In the genomic region with DNA sequence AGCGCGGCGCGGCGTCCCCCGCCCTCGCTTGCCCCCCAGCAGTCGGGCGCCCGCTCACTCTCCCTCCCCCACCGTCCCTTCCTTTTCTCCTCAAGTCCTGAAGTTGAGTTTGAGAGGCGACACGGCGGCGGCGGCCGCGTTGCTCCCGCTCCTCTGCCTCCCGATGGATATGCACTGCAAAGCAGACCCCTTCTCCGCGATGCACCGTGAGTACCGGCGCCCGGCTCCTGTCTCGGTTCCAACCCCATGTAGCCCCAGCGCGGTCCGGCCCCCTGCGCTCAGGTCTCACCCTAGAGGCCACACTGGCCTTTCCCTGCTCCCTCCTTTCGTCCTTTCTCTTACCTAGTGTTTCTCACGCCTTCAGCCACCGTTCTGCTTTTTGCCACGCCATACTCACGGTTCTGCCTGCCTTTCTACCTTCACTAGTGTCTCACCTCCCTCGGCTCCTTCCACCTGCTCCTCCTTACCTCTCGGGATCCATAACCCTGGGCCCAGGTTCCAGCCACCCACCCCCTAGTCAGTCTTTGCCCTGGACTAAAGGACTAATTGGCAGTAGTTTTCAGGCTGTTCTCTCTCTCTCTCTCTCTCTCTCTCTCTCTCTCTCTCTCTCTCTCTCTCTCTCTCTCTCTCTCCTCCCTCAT, we compare ENCODE assay signal across 10 mouse cellular contexts. TPM values are rescaled to one million over a fixed set of nuclear protein-coding genes. Genes with fewer than 3 reads are reported as not detected.
DNase-seq lines count a peak whose midpoint lies in the region; ATAC-seq and TF ChIP-seq lines count a peak whose summit lies in the region.
"Had no signal": no experiment of that assay in that cellular context is flagged by ENCODE, and none has a peak within 500 bp of the region (broad histone marks: within the 10 kb centered on the region; RNA-seq: fewer than 3 reads in every experiment).

No protein-coding gene starts in this region.

- no peak for TF ChIP-seq POLR2A in ES-Bruce4 (IDR thresholded peaks at IDR 0.05; ENCODE audit: insufficient read depth, low read length)

- no peaks in the 10 kb centered on the region for H3K9me3 ChIP-seq in ES-Bruce4 (replicated peaks; ENCODE audit: control insufficient read depth, insufficient read depth, low read length, poor library complexity, severe bottlenecking)
- H3K9me3 ChIP-seq in hindbrain, embryonic 14.5 days (ENCODE audit: control insufficient read depth, low read length): no peaks in the 10 kb centered on the region
- H3K9me3 ChIP-seq in liver, embryonic 15.5 days (replicated peaks): no peaks in the 10 kb centered on the region

- H3K4me2 ChIP-seq in hindbrain, embryonic 14.5 days (replicated peaks): peak overlapping the region; percentile 55
- H3K4me2 ChIP-seq in liver, embryonic 15.5 days: peak overlapping the region; percentile 52

- TF ChIP-seq EP300 in ES-Bruce4 (IDR thresholded peaks at IDR 0.05; ENCODE audit: insufficient read depth, low read depth, low read length): no peak

- ATAC-seq in hindbrain, embryonic 14.5 days (ENCODE audit: low FRiP score): no peak
- ATAC-seq in liver, embryonic 15.5 days (ENCODE audit: insufficient read depth): no peak
- no peak for ATAC-seq in cerebellum, adult (ENCODE audit: insufficient number of reproducible peaks, low FRiP score, low TSS enrichment)

- H3K4me1 ChIP-seq in ES-Bruce4 (ENCODE audit: control insufficient read depth, insufficient read depth, low read length): no peaks in the 10 kb centered on the region
- no peaks in the 10 kb centered on the region; the same call in 1 of the 2 replicates for H3K4me1 ChIP-seq in brown adipose tissue, adult 24 weeks (ENCODE audit: control insufficient read depth, insufficient read depth, insufficient read length, low read length)
- peaks cover 13% of the 10 kb centered on the region; the same call in 1 of the 2 replicates for H3K4me1 ChIP-seq in hindbrain, embryonic 14.5 days (replicated peaks; ENCODE audit: control insufficient read depth, insufficient read depth, low read length)
- H3K4me1 ChIP-seq in liver, embryonic 15.5 days (replicated peaks): peaks cover 11% of the 10 kb centered on the region; the same call in 1 of the 2 replicates

- no peak overlapping the region for H3K27ac ChIP-seq in ES-Bruce4 (ENCODE audit: insufficient read depth, low read length)
- H3K27ac ChIP-seq in brown adipose tissue, adult 24 weeks (replicated peaks; ENCODE audit: low read depth, low read length): no peak overlapping the region
- peak overlapping the region; percentile 89 for H3K27ac ChIP-seq in hindbrain, embryonic 14.5 days
- H3K27ac ChIP-seq in liver, embryonic 15.5 days (replicated peaks): no peak overlapping the region

- WGBS in hindbrain, embryonic 14.5 days: under 1% methylated on average over 34 of the region's 38 CpGs
- WGBS in liver, embryonic 15.5 days (ENCODE audit: insufficient replicate concordance): under 1% methylated on average over 38 of the region's 38 CpGs

- peaks cover 65% of the 10 kb centered on the region for H3K27me3 ChIP-seq in ES-Bruce4 (ENCODE audit: control insufficient read depth, insufficient read depth, low read length, poor library complexity, severe bottlenecking)
- peaks cover 75% of the 10 kb centered on the region for H3K27me3 ChIP-seq in hindbrain, embryonic 14.5 days (ENCODE audit: control insufficient read depth, insufficient read depth, low read length)
- H3K27me3 ChIP-seq in liver, embryonic 15.5 days: peaks cover 100% of the 10 kb centered on the region

- H3K4me3 ChIP-seq in ES-Bruce4 (ENCODE audit: low read depth, low read length): peak overlapping the region; percentile 62
- H3K4me3 ChIP-seq in brown adipose tissue, adult 24 weeks (ENCODE audit: insufficient read depth, low read depth, low read length): peak overlapping the region; percentile 29; the same call in 1 of the 2 replicates
- peak overlapping the region; percentile 47 for H3K4me3 ChIP-seq in hindbrain, embryonic 14.5 days (replicated peaks; ENCODE audit: low read length)
- H3K4me3 ChIP-seq in liver, embryonic 15.5 days (replicated peaks): peak overlapping the region; percentile 32; the same call in 1 of the 2 replicates

- no peak for TF ChIP-seq CTCF in ES-Bruce4 (IDR thresholded peaks at IDR 0.05; ENCODE audit: low read depth, low read length)

- H3K36me3 ChIP-seq in ES-Bruce4 (ENCODE audit: control insufficient read depth, insufficient read depth, low read length, poor library complexity, severe bottlenecking): no peaks in the 10 kb centered on the region
- H3K36me3 ChIP-seq in hindbrain, embryonic 14.5 days (replicated peaks; ENCODE audit: control insufficient read depth, insufficient read depth): no peaks in the 10 kb centered on the region
- no peaks in the 10 kb centered on the region for H3K36me3 ChIP-seq in liver, embryonic 15.5 days (replicated peaks)

- no peak for DNase-seq in hindbrain, embryonic 14.5 days (ENCODE audit: low spot score)
- DNase-seq in spleen, adult 12 weeks (ENCODE audit: low spot score): no peak
- DNase-seq in ovary, postnatal 10 days (ENCODE audit: low spot score): no peak
- no peak for DNase-seq in right cerebral cortex, postnatal 36 days (ENCODE audit: low spot score in 2 of 2)
- DNase-seq: lung, adult 2 months; right cerebral cortex, postnatal 14 days had no signal

- H3K9ac ChIP-seq in ES-Bruce4 (ENCODE audit: low read depth, poor library complexity, severe bottlenecking): peak overlapping the region; percentile 35; the same call in 1 of the 2 replicates
- H3K9ac ChIP-seq in hindbrain, embryonic 14.5 days: peak overlapping the region; percentile 71
- H3K9ac ChIP-seq in liver, embryonic 15.5 days: no peak overlapping the region

RNA-seq across cellular contexts. Expression of a gene that starts 1.5 kb away (rescaled TPM):
- not detected in 2 replicates for polyA plus RNA-seq in ES-Bruce4 (2011; ENCODE audit: insufficient read depth, insufficient read length, low read depth, missing spikeins)
- polyA plus RNA-seq in brown adipose tissue, adult 24 weeks (2012; ENCODE audit: insufficient read depth, insufficient read length, missing spikeins): not detected in 2 replicates
- polyA plus RNA-seq in hindbrain, embryonic 14.5 days (2014; fragmentation: Nextera tagmentation; extraction: Ambion mirVana): 18.7 and 22.1 TPM in 2 replicates
- not detected in 2 replicates for polyA plus RNA-seq in liver, embryonic 15.5 days (2015; fragmentation: Nextera tagmentation; extraction: Ambion mirVana)
- polyA plus RNA-seq: lung, adult 2 months had no signal

Comparison
In these comparisons a context has a peak if more than half of its experiments do, and no peak if none do; other contexts are left out.
1. RNA of a gene that starts 1.5 kb away (polyA plus RNA-seq): 18.7 to 22.1 TPM in hindbrain, embryonic 14.5 days; not detected in ES-Bruce4, not detected in brown adipose tissue, adult 24 weeks and not detected in liver, embryonic 15.5 days; every median in the first group is over 10 times any median in the second.
2. Peak in every context shown above with its lines, with median percentiles within 50 percentile points of each other: H3K4me3 ChIP-seq.